Mouse (Mus musculus) thymus, postnatal 0 days (tissue): ENCODE measurements around the gene Gfral. TPM values are rescaled to one million over a fixed set of nuclear protein-coding genes. Genes with fewer than 3 reads are reported as not detected.

Experiments used
- DNase-seq: peaks from one replicate; pipeline ENCODE4 v3.0.0-alpha.2; 2015; ENCODE audit warnings: low spot score
- polyA plus RNA-seq: library from polyadenylated mRNA; unstranded; fragments of >200 nt; fragmentation: Nextera tagmentation; extraction: Ambion mirVana; gene quantifications from 2 replicates; pipeline ENCODE4 v1.2.1, GENCODE M21; 2015

Gfral gene
- polyA plus RNA-seq: not detected in 2 replicates

- no peak for DNase-seq
These were observed at the start of gene Gfral for GRCm38 (mm10) chr9:76213557-76213956. Gfral (minus strand) TSS chr9:76213657.

DNA sequence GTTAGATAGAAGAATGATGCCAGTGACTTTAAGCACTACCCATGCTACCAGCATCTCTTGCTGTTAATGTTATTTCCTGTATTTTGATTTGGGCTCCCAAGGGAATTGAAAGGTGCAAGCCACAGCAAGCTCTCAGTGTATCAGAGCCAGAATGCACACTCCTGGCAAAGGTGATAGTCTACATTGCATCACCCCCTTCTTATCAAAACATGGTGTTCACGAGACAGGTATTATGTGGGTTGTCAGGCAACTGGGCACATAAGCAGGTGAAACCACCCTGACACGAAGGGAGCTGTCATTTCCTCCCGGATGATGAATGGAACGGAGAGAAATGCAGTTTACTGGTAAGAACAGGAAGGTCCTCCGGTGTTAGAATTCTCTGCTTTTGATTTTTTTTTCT lies 44.3 kb upstream of the Gfral start:
- DNase-seq: no peak

GRCm38 (mm10) chr9:76252544-76252943 lies 39.1 kb upstream of the Gfral start:
- no peak for DNase-seq

- DNase-seq: no peak
These were observed 38.7 kb upstream of the Gfral start for GRCm38 (mm10) chr9:76252109-76252508.

DNA sequence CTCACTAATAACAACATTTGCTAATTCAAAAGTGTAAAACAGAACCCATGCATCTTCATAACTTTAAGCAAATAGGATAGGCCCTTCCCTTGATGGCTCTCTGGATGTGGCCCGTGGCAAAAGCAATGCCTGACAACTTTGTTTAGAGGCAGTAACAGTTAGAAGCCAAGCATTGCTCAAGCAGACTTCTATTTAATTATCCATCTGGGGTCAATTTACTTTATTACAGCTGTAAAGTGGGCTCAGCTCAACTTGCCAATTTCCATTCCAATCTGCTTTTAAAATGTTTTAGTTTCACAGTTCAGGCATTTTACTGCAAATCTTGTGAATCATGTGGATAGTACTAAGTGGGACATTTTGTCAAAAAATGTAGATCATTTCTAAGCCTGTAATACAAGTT lies 28.9 kb upstream of the Gfral start:
- no peak for DNase-seq

GRCm38 (mm10) chr9:76237946-76238345 lies 24.5 kb upstream of the Gfral start:
- DNase-seq: no peak

- DNase-seq: no peak
These were observed 23.8 kb upstream of the Gfral start for GRCm38 (mm10) chr9:76237243-76237642.

DNA sequence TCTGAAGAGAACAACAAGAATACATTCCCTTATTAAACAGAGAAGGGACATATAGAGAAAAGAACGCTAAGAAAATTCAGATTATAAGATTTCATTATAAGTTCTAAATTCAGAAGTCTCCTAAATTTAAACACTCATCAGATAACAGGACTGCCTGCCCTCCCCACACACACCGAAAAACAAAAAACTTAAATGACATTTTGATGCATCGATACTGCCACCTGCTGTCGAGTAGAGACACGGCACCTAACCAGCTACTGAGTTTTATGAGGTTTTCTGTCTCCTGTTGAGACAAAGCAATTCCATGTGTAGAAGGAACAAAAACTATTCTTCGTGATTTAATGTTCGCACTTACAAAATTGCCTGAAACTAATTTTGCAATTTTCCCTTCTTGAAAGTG lies 23.2 kb upstream of the Gfral start:
- peak; percentile 57 for DNase-seq

DNA sequence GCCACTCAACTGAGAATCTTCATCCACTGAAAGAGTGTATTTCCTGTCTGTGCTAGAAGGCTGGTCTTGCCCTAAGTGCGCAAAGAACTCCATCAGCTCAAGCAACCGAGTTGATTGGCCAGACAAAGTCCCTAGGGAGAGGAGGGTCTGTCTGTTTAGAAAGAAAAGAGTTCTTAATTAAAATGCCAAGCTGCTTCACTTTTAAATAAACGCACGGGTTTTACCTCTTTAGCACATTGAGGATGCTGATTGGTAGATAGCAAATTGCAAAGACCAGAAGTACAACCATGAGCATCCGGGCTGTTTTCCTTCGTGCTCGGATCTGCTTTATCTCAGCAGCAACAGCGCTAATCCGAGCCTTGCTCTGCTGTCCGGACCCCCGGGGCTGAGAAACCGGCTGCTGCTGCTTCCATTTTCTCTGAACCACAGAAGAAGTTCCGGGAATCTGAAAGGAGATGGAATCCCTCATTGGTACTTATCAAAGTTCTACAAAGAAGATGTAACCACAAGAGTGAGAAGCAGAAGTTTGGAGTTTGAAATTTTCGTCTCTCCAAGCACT lies 22.6 kb upstream of the Gfral start:
- DNase-seq: peak; percentile 28

GRCm38 (mm10) chr9:76234899-76235298 lies 21.4 kb upstream of the Gfral start:
- DNase-seq: no peak

DNA sequence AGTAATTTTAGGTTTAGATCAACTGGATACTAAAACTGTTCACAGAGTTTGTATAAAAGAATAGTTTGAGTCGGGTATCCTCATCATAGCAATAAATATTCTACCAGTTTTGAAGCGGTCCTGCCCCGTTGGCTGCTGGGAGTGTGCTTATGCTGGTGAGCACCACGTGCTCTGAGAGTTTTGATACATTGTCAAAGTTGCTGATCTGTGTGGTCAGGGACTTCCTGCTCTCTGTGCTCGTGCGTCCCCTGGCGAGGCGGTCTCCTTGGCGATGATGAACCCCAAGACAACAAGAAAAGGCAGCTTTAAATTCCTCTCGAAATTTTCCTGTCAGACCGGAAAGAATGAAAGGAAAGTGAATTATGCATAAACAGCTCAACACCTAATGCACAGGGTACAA lies 16.9 kb upstream of the Gfral start:
- DNase-seq: peak; percentile 7

GRCm38 (mm10) chr9:76217178-76217975 lies 3.9 kb upstream of the Gfral start:
- DNase-seq: no peak

GRCm38 (mm10) chr9:76214678-76215077 lies 1.2 kb upstream of the Gfral start:
- no peak for DNase-seq

GRCm38 (mm10) chr9:76196917-76197316 lies 16.5 kb downstream of the Gfral start:
- no peak for DNase-seq

DNA sequence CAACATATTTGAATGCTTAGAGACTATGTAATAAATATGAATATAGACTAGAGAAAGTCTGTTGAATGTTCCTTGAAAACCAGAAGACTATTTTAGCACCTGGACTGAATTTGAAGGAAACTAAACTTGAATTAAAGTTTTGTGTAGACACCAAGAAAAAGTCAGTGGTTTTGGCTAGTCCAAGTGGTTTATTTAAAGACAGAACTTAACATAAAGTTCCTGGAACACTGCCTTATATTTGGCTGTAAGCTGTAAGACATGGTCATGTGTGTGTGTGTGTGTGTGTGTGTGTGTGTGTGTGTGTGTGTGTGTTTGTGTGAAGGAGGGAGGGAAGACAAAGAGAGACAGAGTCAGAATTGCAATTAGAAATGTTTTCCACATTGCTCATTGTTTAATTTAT lies 34.2 kb downstream of the Gfral start:
- DNase-seq: no peak

- DNase-seq: no peak
These were observed 40.7 kb downstream of the Gfral start for GRCm38 (mm10) chr9:76172686-76173295.

DNA sequence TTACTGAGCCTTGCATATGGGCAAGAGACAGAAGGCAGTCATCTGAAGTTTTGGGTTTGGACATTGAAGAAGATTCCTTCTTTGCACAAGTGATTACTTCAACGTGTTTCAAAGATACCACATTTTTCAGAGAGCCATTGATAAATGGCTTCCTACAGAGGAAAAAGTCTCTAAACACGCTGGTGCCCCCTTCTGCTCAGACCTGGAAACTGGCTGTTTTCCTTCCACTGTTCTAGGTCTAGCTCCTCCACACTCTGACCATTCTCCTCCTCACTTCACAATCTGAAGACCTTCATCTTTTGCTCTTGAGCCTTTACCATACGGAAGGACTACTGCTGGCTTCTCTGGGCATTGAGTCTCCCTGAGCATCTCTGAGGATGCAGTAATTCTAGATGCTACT lies 45.1 kb downstream of the Gfral start:
- DNase-seq: no peak

- no peak for DNase-seq
These were observed 51.0 kb downstream of the Gfral start for GRCm38 (mm10) chr9:76162446-76162845.

GRCm38 (mm10) chr9:76145593-76145992 lies 67.9 kb downstream of the Gfral start:
- DNase-seq: no peak

DNA sequence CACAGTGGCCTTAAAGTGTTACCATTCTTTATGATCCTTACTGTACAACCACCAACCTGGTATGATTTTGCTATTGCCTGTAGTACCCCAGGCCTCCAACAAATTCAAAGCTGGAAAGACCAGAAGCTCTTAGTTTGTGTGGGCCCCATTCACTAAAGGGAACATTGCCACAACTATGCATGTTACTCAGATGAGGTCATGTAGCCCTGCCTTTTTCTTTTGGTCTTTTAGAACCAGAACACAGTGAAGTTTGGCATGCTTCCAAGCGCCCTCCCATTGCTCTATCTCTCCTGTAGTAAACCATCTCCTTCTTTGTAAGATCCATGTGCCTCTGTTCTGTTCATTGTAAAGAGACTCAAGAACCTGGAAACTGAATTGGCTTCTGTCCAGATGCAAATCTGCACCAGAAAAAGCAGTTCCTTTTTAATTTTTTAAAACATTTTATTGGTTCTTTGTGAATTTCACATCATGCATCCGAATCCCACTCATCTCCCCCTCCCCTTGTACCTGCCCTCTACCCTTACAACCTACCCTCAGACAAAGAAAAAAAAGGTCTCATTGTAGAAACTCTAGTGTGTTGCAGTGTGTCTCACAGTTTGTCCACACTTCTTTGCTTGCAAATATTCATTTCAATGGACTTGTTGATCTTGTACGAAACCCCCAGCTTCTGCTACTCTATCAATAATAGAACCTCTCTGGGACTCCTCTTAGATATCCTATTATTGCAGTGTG lies 74.9 kb downstream of the Gfral start:
- no peak for DNase-seq

GRCm38 (mm10) chr9:76134042-76134441 lies 79.4 kb downstream of the Gfral start:
- no peak for DNase-seq

DNA sequence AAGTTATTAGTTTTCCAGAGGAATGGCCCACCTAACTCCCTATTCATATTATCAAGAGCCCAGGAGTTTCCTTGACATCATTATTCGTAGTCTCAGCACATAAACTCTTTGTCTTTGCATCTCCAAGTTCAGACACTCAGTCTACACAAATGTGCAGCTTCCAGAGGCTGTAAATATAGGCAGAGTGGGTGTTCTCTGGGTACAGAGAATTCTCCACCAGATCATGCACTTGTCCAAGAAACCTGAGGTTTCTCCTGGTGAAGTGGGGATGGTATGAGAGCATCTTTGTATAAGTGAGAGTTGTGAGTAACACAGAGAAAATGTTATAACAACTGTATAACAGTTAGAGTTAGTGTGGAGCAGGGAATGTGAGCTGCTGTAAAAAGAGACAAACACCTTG lies 84.1 kb downstream of the Gfral start:
- DNase-seq: no peak
